ENCODE assay signal across 11 mouse cellular contexts in genomic region chr10:82697305-82697898, GRCm38 (mm10). TPM values are rescaled to one million over a fixed set of nuclear protein-coding genes. Genes with fewer than 3 reads are reported as not detected.
DNase-seq lines count a peak whose midpoint lies in the region; ATAC-seq and TF ChIP-seq lines count a peak whose summit lies in the region.
"Had no signal": no experiment of that assay in that cellular context is flagged by ENCODE, and none has a peak within 500 bp of the region (broad histone marks: within the 10 kb centered on the region; RNA-seq: fewer than 3 reads in every experiment).

No protein-coding gene starts in this region.

- H3K27ac ChIP-seq in gastrocnemius, adult 2 months = peak overlapping the region; percentile 88; the same call in 1 of the 2 replicates
- no peak overlapping the region for H3K27ac ChIP-seq in hindbrain, embryonic 14.5 days
- no peak overlapping the region for H3K27ac ChIP-seq in forebrain, embryonic 11.5 days (ENCODE audit: low read depth, low read length)
- H3K27ac ChIP-seq: kidney, embryonic 15.5 days had no signal

- no peak for ATAC-seq in hindbrain, embryonic 14.5 days (ENCODE audit: low FRiP score)
- no peak for ATAC-seq in forebrain, embryonic 11.5 days (replicated peaks; ENCODE audit: low FRiP score)
- ATAC-seq: forebrain, embryonic 14.5 days had no signal

- no peak for TF ChIP-seq CTCF in gastrocnemius, adult 2 months (IDR thresholded peaks at IDR 0.05)

- peaks cover 15% of the 10 kb centered on the region for H3K4me1 ChIP-seq in hindbrain, embryonic 14.5 days (replicated peaks; ENCODE audit: control insufficient read depth, insufficient read depth, low read length)
- peaks cover 3% of the 10 kb centered on the region; the same call in 1 of the 2 replicates for H3K4me1 ChIP-seq in forebrain, embryonic 11.5 days (replicated peaks; ENCODE audit: control insufficient read depth, insufficient read depth, low read length)

- H3K4me3 ChIP-seq in gastrocnemius, adult 2 months = no peak overlapping the region
- no peak overlapping the region for H3K4me3 ChIP-seq in hindbrain, embryonic 14.5 days (replicated peaks; ENCODE audit: low read length)
- no peak overlapping the region for H3K4me3 ChIP-seq in forebrain, embryonic 11.5 days (ENCODE audit: low read depth, low read length)
- H3K4me3 ChIP-seq: kidney, embryonic 15.5 days had no signal

- intact Hi-C loops in gastrocnemius, adult 2 months (cut with DNase I) = loop anchor here (2.0 kb wide), 1 partner anchor 29 kb away; no protein-coding TSS in a partner anchor

- H3K27me3 ChIP-seq in hindbrain, embryonic 14.5 days (ENCODE audit: control insufficient read depth, insufficient read depth, low read length) = no peaks in the 10 kb centered on the region
- no peaks in the 10 kb centered on the region for H3K27me3 ChIP-seq in forebrain, embryonic 11.5 days (ENCODE audit: control insufficient read depth, insufficient read depth, low read length)

- no peaks in the 10 kb centered on the region for H3K9me3 ChIP-seq in hindbrain, embryonic 14.5 days (ENCODE audit: control insufficient read depth, low read length)
- no peaks in the 10 kb centered on the region for H3K9me3 ChIP-seq in forebrain, embryonic 11.5 days (ENCODE audit: control insufficient read depth, low read length)
- H3K9me3 ChIP-seq: kidney, embryonic 15.5 days had no signal

- no peak overlapping the region for H3K9ac ChIP-seq in hindbrain, embryonic 14.5 days
- no peak overlapping the region for H3K9ac ChIP-seq in forebrain, embryonic 11.5 days (ENCODE audit: low read length)
- H3K9ac ChIP-seq: kidney, embryonic 15.5 days had no signal

- no peak for DNase-seq in gastrocnemius, adult 2 months
- DNase-seq in gastrocnemius, postnatal 25 days = no peak
- peak; percentile 63 for DNase-seq in A20 (ENCODE audit: low read depth, low spot score)
- DNase-seq in brain, adult 2 months (ENCODE audit: low read depth, low spot score) = peak; percentile 57
- DNase-seq in lung, postnatal 10 days = peak; percentile 22
- DNase-seq in hindbrain, embryonic 14.5 days (ENCODE audit: low spot score) = no peak
- DNase-seq in retina, embryonic 14.5 days (ENCODE audit: low spot score) = no peak
- no peak for DNase-seq in forebrain, embryonic 11.5 days (ENCODE audit: low spot score)
- DNase-seq: cerebellum, adult 11 months had no signal

- WGBS in hindbrain, embryonic 14.5 days = 88% methylated on average over 3 of the region's 3 CpGs
- 81% methylated on average over 3 of the region's 3 CpGs for WGBS in forebrain, embryonic 11.5 days

- peaks cover 12% of the 10 kb centered on the region for H3K36me3 ChIP-seq in hindbrain, embryonic 14.5 days (replicated peaks; ENCODE audit: control insufficient read depth, insufficient read depth)
- no peaks in the 10 kb centered on the region for H3K36me3 ChIP-seq in forebrain, embryonic 11.5 days (ENCODE audit: control insufficient read depth, insufficient read depth, low read length)

- no peak overlapping the region for H3K4me2 ChIP-seq in hindbrain, embryonic 14.5 days (replicated peaks)
- H3K4me2 ChIP-seq in forebrain, embryonic 11.5 days (ENCODE audit: low read depth, low read length, severe bottlenecking) = no peak overlapping the region
- H3K4me2 ChIP-seq: kidney, embryonic 15.5 days had no signal

RNA-seq across cellular contexts. Expression of gene Hcfc2, which starts 1.4 kb away (rescaled TPM):
- 10 to 100 TPM; 23.0 to 25.5 TPM for total RNA-seq in gastrocnemius, adult 2 months (2021)
- 10 to 100 TPM; 20.9 to 24.5 TPM for total RNA-seq in gastrocnemius, postnatal 25 days (2021)
- 37.9 and 39.8 TPM in 2 replicates for polyA plus RNA-seq in hindbrain, embryonic 14.5 days (2014; fragmentation: Nextera tagmentation; extraction: Ambion mirVana)
- 28.9 and 30.4 TPM in 2 replicates for polyA plus RNA-seq in forebrain, embryonic 11.5 days (2014; fragmentation: Nextera tagmentation; extraction: Ambion mirVana)

RNA-seq across cellular contexts. Expression of gene Glt8d2, which starts 7.0 kb away (rescaled TPM):
- 1 to 10 TPM; 1.5 to 3.0 TPM for total RNA-seq in gastrocnemius, adult 2 months (2021)
- total RNA-seq in gastrocnemius, postnatal 25 days (2021) = 1 to 10 TPM; 2.2 to 3.2 TPM
- polyA plus RNA-seq in hindbrain, embryonic 14.5 days (2014; fragmentation: Nextera tagmentation; extraction: Ambion mirVana) = 1.4 and 1.7 TPM in 2 replicates
- 2.1 and 2.8 TPM in 2 replicates for polyA plus RNA-seq in forebrain, embryonic 11.5 days (2014; fragmentation: Nextera tagmentation; extraction: Ambion mirVana)

Comparison
In these comparisons a context has a peak if more than half of its experiments do, and no peak if none do; other contexts are left out.
1. DNase-seq: peak in A20 (single experiment), brain, adult 2 months (single experiment) and lung, postnatal 10 days (single experiment); none in gastrocnemius, adult 2 months (single experiment), gastrocnemius, postnatal 25 days (single experiment), hindbrain, embryonic 14.5 days (single experiment), retina, embryonic 14.5 days (single experiment) and forebrain, embryonic 11.5 days (single experiment).